Mouse (Mus musculus): ENCODE measurements around the gene Zwilch.
A peak's percentile ranks its signal among the peaks of the same experiment; 100 is the strongest.

Zwilch gene

GRCm38 (mm10) chr9:64110502-64110901, 62.4 kb downstream of the Zwilch start:
- DNase-seq (ENCODE audit: low read depth, low spot score), result no peak

- no peak for DNase-seq (ENCODE audit: low read depth, low spot score)
Observed at GRCm38 (mm10) chr9:64105301-64105700, 67.6 kb downstream of the Zwilch start.

GRCm38 (mm10) chr9:64100442-64100841, 72.5 kb downstream of the Zwilch start:
- DNase-seq (ENCODE audit: low read depth, low spot score), result no peak

GRCm38 (mm10) chr9:64098282-64098681, 74.6 kb downstream of the Zwilch start:
- DNase-seq (ENCODE audit: low read depth, low spot score), result no peak

- DNase-seq (ENCODE audit: low read depth, low spot score), result peak; percentile 10
Observed at GRCm38 (mm10) chr9:64094083-64094482, 78.8 kb downstream of the Zwilch start.

GRCm38 (mm10) chr9:64089004-64089403, 83.9 kb downstream of the Zwilch start:
- DNase-seq (ENCODE audit: low read depth, low spot score), result no peak

- no peak for DNase-seq (ENCODE audit: low read depth, low spot score)
Observed at GRCm38 (mm10) chr9:64088346-64088745, 84.6 kb downstream of the Zwilch start.

- peak; percentile 47 for DNase-seq (ENCODE audit: low read depth, low spot score)
Observed at GRCm38 (mm10) chr9:64087461-64088235, 85.3 kb downstream of the Zwilch start.

All from telencephalon, adult 2 months (tissue).